Mouse (Mus musculus) kidney, postnatal 0 days (tissue): ENCODE data around the gene Gabrb3. TPM values are rescaled to one million over a fixed set of nuclear protein-coding genes. Genes with fewer than 3 reads are reported as not detected.

Source experiments
- ATAC-seq: fragments of 200-750 bp; cut with Nextera tagmentation; replicated peaks from 2 replicates; pipeline ENCODE4 v1.8.0; 2017; ENCODE audit warnings: low read depth, moderate number of reproducible peaks, moderate TSS enrichment, moderate library complexity; ENCODE audit not compliant: low FRiP score
- DNase-seq: peaks from one replicate; pipeline ENCODE4 v3.0.0-alpha.2; 2016; ENCODE audit warnings: low spot score
- H3K27ac ChIP-seq: fragments of 300-500 bp; sonication (generic); 2 replicates; pipeline ENCODE4 v1.5.1; 2014; ENCODE audit warnings: mild to moderate bottlenecking
- H3K27me3 ChIP-seq: fragments of 300-500 bp; sonication (generic); 2 replicates; pipeline ENCODE4 v1.6.1; 2014; ENCODE audit warnings: low read length, mixed read lengths; ENCODE audit not compliant: insufficient read depth
- H3K36me3 ChIP-seq: fragments of 300-500 bp; sonication (generic); 2 replicates; pipeline ENCODE4 v1.6.1; 2014; ENCODE audit warnings: low read length, mixed read lengths; ENCODE audit not compliant: insufficient read depth
- H3K4me1 ChIP-seq: fragments of 300-500 bp; sonication (generic); replicated peaks from 2 replicates; pipeline ENCODE4 v1.6.1; 2014; ENCODE audit warnings: antibody characterized with exemption, low read length, mixed read lengths; ENCODE audit not compliant: insufficient read depth
- H3K4me2 ChIP-seq: fragments of 300-500 bp; sonication (generic); 2 replicates; pipeline ENCODE4 v1.6.1; 2014; ENCODE audit warnings: mild to moderate bottlenecking, low read length, moderate library complexity, mixed read lengths
- H3K4me3 ChIP-seq: fragments of 300-500 bp; sonication (generic); replicated peaks from 2 replicates; pipeline ENCODE4 v1.5.1; 2014; ENCODE audit warnings: low read depth, low read length
- H3K9ac ChIP-seq: fragments of 300-500 bp; sonication (generic); 2 replicates; pipeline ENCODE4 v1.6.1; 2014; ENCODE audit warnings: low read depth, low read length
- H3K9me3 ChIP-seq: fragments of 300-500 bp; sonication (generic); replicated peaks from 2 replicates; pipeline ENCODE4 v1.6.1; 2016; ENCODE audit warnings: low read length, inconsistent platforms, mixed read lengths
- CTCF ChIP-seq: IDR thresholded peaks from 2 replicates; pipeline ENCODE4 v1.5.1; 2016; ENCODE audit warnings: antibody characterized with exemption, low read depth, mild to moderate bottlenecking, moderate library complexity
- WGBS: fragments of 180-500 bp; shearing (Covaris S2); extraction: QIAGEN DNeasy Blood & Tissue Kit; methylation state at CpG from one replicate; pipeline ENCODE4 v1.1.7; 2014; 5-methylcytosine and 5-hydroxymethylcytosine counted together
- microRNA-seq: library from miRNA; unstranded; fragments of <30 nt; microRNA quantifications from one replicate; pipeline ENCODE4, GENCODE M21; 2016
- polyA plus RNA-seq: library from polyadenylated mRNA; unstranded; fragments of >200 nt; fragmentation: Nextera tagmentation; extraction: Ambion mirVana; gene quantifications from 2 replicates; pipeline ENCODE4 v1.2.1, GENCODE M21; 2015

Gabrb3 gene
- polyA plus RNA-seq, 1 experiment from 2014 or later: 0.47 TPM

DNA sequence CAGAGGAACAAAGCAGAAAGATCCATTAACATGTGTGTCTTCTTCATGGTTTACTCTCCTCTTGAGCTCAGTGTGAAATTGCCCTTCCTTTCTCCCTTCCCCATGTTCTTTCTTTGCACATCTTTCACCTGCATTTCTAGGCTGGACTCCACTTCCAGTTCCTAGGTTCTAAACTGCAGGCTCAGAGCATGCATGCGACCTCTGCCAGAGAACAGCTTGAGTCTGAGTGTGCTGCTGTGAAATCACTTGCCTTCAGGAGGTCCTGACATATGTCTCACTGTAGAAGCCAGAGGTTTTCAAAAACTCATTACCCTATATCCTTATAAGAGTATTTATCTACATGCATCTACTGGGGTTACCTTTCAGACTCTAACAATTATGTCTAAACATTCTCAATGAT, 383.8 kb downstream of the Gabrb3 start:
- WGBS: 83% methylated on average over 1 of the region's 1 CpGs
- ATAC-seq: no peak

DNA sequence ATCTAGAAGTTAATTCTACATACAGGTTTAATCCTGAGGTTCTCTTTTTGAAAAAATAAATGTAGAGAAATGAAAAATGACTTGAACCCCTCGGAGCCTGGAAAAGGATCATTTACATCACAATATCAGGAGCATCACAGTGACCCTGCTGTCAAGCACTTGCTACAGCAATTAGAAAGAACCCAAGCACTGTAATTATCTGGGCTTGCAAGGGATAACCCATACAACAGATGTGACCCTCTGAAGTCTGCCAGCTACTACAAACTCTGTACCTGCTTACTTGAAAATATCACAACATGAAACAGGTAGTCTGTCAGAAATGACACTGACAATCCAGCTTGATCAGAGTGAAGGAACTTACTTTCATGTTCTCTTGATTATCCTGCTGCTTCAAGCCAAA, 394.2 kb downstream of the Gabrb3 start:
- Histone ChIP-seq H3K27ac (no peak overlapping the region), H3K4me3 (no peak overlapping the region), H3K4me2 (no peak overlapping the region), H3K9me3 (no peaks in the 10 kb centered on the region), H3K36me3 (no peaks in the 10 kb centered on the region), H3K27me3 (no peaks in the 10 kb centered on the region), H3K9ac (no peak overlapping the region), H3K4me1 (no peaks in the 10 kb centered on the region)
- no peak for TF ChIP-seq CTCF
- 60% methylated on average over 1 of the region's 1 CpGs for WGBS
- DNase-seq (no peak), ATAC-seq (no peak)

More for the DNA sequence above, 383.8 kb downstream of the Gabrb3 start:
- Histone ChIP-seq H3K4me3 (no peak overlapping the region), H3K9me3 (no peaks in the 10 kb centered on the region), H3K27ac (no peak overlapping the region), H3K36me3 (no peaks in the 10 kb centered on the region), H3K9ac (no peak overlapping the region), H3K4me2 (no peak overlapping the region), H3K4me1 (no peaks in the 10 kb centered on the region), H3K27me3 (no peaks in the 10 kb centered on the region)
- TF ChIP-seq CTCF: no peak
- no peak for DNase-seq

DNA sequence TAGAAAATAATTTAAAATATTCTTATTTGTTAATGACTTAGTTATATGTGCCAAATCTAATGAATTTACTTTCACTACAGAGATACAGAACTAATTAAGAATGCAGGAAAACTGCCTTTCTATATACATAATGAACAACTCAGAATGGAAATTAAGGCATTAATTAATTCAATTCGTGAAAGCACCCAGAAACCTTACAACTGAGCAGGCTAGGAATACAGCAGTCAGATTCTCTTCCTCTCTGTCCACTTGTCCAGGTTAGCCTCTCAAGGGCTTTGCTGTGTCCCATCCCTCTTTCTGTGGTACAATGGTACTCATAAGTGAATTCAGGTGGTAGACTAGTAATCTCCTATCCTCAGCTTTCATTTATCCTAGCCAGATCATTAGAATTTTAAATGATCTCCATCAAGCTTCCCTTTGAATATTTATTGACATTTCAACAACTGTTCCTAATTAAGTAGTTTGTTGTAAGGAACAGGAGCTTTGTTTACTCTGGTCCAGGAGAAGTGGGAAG, 422.9 kb downstream of the Gabrb3 start:
- no peaks in the 10 kb centered on the region for H3K4me1 ChIP-seq
- no peak for DNase-seq

DNA sequence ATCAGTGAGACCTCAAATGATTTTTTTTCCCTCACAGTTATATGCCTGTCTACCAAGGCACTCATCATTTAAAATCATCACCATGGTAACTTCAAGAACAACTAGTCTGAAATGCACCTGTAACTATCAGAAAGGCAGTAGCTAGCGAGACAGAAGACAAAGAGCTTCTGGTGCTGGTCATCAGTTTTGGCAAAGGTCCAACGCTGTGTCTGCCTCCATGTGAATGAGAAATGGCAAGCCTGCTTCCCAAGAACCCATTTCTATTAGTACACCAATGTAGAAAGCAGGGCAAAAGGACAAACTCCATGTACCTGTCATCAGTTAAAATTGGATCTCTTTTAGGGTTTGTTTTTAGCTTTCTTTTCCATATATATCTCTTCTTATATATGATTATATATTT, 448.5 kb downstream of the Gabrb3 start:
- ATAC-seq: no peak
- Histone ChIP-seq H3K36me3 (no peaks in the 10 kb centered on the region), H3K4me3 (no peak overlapping the region), H3K4me2 (no peak overlapping the region), H3K27ac (no peak overlapping the region), H3K27me3 (no peaks in the 10 kb centered on the region), H3K9ac (no peak overlapping the region), H3K4me1 (no peaks in the 10 kb centered on the region), H3K9me3 (no peaks in the 10 kb centered on the region)
- DNase-seq: no peak
- 58% methylated on average over 2 of the region's 2 CpGs for WGBS
- no peak for TF ChIP-seq CTCF

More for the DNA sequence above, 422.9 kb downstream of the Gabrb3 start:
- Histone ChIP-seq H3K9me3 (no peaks in the 10 kb centered on the region), H3K9ac (no peak overlapping the region), H3K4me2 (no peak overlapping the region), H3K27me3 (no peaks in the 10 kb centered on the region), H3K36me3 (no peaks in the 10 kb centered on the region), H3K4me3 (no peak overlapping the region), H3K27ac (no peak overlapping the region)
- ATAC-seq: no peak
- TF ChIP-seq CTCF: no peak
- WGBS: 70% methylated on average over 1 of the region's 1 CpGs

Small RNA genes within 50 kb of the gene (microRNA-seq; reads per million reads assigned to microRNA genes)
- gene Mir6389: not detected

Other genes starting within 250 kb of the Gabrb3 start
- gene Gabrg3, start 32.5 kb upstream of the Gabrb3 start, polyA plus RNA-seq: 0.42 TPM in 2 replicates
- gene Gabra5, start 90.4 kb downstream of the Gabrb3 start, polyA plus RNA-seq: 0.08 and 0.13 TPM in 2 replicates